Mouse (Mus musculus) embryo, embryonic 11 days (tissue): Measurements from ENCODE around the gene Ptprd.
A peak's percentile ranks its signal among the peaks of the same experiment; 100 is the strongest.

Experiments used
- DNase-seq: peaks from one replicate; pipeline ENCODE4 v3.0.0-alpha.2; 2015

Gene Ptprd

DNA sequence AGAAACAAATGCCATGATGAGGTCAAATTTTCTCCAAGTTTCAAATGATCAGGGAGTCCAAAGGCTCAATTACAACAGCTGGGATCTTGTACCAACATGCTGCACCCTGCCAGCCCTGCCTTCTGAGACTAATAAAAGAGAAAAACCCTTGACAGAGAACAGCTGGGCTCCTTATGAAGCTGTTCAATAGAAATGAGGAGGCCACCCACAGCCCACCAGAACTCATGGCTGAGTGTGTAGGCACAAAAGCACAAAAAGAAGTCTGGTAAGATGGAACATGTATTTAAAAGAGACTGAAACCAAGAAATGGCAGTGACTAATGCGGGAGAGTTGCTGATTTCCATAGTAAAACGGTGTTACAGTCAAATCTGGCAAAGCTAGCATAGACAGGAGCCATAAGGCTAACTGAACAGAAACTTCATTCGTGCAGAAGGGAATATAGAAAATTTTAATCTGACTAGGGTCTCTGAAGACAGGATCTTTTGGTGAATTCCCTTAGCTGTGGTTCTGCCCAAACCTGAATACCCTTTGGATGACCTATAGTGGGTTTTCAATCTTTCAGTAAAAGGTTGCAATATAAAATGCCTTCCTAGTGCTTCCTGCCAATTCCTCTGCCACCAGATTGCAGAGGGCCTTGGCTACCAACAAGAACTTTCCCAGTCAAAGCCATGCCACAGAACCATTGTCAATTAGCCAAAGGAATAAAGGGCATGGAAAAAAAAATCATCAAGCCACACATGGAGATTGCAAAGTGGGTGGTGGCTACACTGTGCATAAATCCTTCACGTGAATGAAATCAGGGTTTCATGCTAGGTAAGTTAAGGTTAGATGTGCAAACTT, 1841.5 kb downstream of the Ptprd start:
- peak; percentile 70 for DNase-seq

- DNase-seq: no peak
These were observed 1842.7 kb downstream of the Ptprd start for GRCm38 (mm10) chr4:76369101-76369500.

GRCm38 (mm10) chr4:76368291-76368690, 1843.5 kb downstream of the Ptprd start:
- no peak for DNase-seq

GRCm38 (mm10) chr4:76367285-76367684, 1844.5 kb downstream of the Ptprd start:
- no peak for DNase-seq

DNA sequence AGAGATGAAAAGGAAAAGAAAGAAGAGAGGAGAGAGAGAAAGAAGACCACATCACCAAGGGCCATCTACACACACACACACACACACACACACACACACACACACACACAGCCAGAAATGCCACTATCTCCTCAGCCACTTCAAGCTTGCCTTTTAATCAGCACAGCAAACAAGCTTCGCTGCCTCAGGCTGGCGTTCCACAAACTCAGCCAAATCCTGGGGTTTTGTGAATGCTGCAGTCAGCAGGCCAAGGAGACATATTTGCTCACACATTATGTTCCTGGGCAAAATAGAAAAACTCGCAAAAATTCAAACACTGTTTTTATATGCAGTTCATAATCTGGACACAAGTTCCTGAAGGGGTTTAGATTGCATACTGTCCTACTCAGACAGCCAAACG, 1845.9 kb downstream of the Ptprd start:
- DNase-seq: no peak

- no peak for DNase-seq
These were observed 1850.2 kb downstream of the Ptprd start for GRCm38 (mm10) chr4:76361546-76361945.

DNA sequence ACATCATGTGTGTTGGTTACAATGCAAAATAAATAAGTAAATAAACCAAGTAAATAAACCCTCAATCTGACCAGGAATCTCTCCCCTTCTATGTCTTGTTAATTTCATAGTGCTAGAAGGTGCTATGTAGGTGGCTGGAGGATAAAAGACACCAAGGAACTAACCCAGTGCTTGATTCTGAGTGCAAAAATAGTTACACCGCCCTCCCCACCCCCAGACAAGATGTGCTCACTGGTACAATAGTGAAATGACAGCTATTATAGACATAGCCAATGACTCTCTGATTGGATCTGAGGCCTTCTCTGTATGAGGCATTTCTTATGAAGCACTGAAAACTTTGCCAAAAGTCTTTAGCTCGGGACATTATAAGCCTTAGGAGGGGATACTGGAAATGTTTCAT, 1857.6 kb downstream of the Ptprd start:
- no peak for DNase-seq

GRCm38 (mm10) chr4:76352468-76352867, 1859.3 kb downstream of the Ptprd start:
- no peak for DNase-seq

GRCm38 (mm10) chr4:76351201-76351979, 1860.4 kb downstream of the Ptprd start:
- DNase-seq: peak; percentile 29

GRCm38 (mm10) chr4:76350241-76350962, 1861.4 kb downstream of the Ptprd start:
- DNase-seq: no peak

GRCm38 (mm10) chr4:76344059-76344458, 1867.7 kb downstream of the Ptprd start:
- no peak for DNase-seq

DNA sequence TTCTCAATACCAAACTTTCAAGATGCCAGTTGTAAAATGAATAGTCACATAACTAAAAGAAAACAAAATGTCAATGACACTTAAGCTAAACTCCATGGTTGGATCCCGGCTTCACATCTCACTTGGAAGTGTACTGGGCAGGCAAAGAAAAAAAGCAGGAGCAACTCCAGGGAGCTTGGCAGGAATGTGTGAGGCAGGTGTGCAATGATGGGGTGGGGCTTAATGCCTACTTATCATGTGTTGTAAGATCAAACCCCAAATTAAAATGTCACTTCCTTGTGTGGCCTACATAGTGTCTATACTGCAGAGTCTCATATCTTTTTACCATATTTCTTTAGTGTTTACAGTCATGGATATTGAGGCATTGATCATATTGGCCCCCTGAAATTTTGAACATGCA, 1873.8 kb downstream of the Ptprd start:
- DNase-seq: no peak

- peak; percentile 61 for DNase-seq
These were observed 1884.4 kb downstream of the Ptprd start for GRCm38 (mm10) chr4:76327346-76327745.

DNA sequence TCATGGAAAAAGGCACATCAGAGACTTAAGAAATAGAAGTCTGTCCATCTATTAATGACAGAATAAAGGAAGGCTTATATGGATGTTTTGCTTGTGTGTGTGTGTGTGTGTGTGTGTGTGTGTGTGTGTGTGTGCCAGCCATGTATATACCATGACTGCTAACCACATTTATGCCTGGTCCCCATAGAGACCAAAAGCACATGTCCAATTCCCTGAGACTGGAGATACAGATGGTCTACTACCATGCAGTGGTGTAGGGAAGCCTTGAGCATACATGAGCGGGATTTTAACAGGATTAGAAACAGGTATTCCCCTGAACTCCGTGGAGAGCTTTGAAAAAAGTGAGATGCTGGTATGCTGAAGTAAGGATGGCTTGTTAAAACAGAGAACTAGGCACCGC, 1886.1 kb downstream of the Ptprd start:
- DNase-seq: no peak

- no peak for DNase-seq
These were observed 1886.8 kb downstream of the Ptprd start for GRCm38 (mm10) chr4:76324928-76325327.

- DNase-seq: no peak
These were observed 1887.3 kb downstream of the Ptprd start for GRCm38 (mm10) chr4:76324509-76324908.

GRCm38 (mm10) chr4:76319874-76320273, 1891.9 kb downstream of the Ptprd start:
- no peak for DNase-seq

DNA sequence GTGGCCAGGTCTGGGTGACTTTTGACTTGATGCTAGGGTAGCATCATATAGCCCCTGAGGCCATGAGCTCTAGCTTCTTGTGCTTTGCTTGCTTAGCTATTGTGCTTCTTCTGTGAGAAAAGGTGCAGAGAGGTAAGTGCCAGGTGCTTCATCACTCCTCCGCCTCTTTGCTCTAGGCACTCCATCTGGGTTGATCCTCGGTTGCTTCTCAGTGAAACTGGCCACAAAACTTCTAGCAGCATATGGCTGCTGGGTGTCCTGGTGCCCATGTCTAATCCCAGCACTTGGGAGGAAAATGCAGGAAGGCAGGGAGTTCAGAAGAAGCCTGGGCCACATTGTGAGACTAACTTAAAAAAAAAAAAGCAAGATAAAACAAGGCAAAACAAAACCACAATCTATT, 1895.8 kb downstream of the Ptprd start:
- DNase-seq: no peak

DNA sequence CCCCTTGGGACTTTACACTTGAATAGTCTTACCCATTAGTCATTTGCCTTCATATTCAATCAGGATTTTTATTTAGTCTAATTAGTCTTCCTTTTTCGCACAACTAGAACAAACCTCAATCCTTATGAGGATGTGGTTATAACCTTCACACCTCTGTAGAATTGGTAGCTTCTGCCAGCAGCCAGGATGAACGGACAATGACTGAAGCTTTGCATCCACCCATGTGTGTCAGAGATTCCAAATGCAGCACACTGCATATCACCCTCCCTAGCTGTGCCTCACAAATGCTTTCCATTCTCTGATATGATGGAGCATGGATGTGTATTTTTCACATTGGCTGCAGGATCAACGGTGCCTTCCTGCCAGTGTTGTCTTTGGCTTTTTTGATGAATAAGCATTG, 1898.0 kb downstream of the Ptprd start:
- no peak for DNase-seq

DNA sequence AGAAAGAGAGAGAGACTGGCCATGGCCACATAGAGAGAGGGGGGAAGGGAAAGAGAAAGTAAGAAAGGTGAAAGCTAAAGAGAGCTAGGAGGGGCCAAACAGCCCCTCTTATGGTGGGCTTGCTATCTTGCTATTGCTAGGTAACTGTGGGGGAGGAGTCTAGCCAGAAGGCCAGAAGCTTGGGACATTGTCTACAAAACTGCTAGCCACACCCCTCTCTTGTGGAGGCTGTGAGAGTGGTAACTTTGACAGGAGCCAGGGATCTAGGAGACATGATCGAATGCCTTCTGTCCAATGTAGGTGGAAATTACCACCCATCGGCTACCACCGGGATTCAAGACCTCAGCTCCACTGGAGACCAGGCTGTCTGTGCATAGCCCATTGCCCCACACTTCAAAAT, 1899.2 kb downstream of the Ptprd start:
- DNase-seq: no peak

DNA sequence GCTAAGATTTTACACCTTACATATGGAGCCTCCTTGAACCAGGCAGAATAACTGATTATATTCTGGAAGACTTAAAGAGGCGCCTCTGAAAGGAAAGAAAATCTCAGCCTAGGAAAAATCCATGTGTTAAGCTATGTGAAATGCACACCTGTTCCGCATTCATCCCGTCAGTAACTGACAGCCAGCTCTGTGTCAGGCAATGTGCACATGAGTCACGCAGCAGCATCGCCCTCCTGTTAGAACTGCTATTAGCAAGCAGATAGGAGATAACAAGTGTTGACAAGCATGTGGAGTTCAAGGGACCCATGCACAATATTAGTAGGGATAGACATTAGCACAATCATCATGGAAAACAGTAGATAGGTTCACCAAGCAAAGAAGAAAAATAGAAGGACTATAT, 1905.8 kb downstream of the Ptprd start:
- DNase-seq: no peak

GRCm38 (mm10) chr4:76297375-76297774, 1914.4 kb downstream of the Ptprd start:
- no peak for DNase-seq

DNA sequence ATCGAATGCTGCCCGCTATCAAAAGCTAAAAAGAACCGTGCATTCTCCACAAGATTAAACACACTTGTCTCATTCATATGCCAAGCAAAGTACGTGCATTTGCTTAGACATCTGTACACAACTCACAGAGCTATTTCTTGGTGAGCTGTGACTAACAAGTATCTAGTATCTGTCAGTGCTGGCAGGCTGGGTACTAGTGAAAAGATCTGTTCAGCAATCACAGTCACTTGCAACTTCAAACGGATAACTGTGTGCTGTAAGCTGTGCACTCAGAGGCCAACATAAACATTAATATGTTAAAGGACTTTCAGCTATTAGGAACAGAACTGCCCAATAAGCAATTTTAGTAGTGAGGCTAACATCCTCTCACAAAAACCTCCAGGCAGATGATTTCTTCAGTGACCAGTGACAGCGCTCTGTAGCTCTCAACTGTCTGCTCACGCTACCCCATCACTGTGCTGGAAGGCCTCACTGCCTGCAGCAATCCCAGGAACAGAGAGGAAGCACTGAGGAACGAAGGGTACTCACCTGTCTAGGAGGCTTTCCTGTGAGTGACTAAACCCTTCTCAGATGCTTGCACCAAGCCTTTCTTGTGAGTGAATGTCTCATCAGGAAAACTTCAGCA, 1918.9 kb downstream of the Ptprd start:
- no peak for DNase-seq
